10 mouse cellular contexts compared by ENCODE assay signal in the genomic region with DNA sequence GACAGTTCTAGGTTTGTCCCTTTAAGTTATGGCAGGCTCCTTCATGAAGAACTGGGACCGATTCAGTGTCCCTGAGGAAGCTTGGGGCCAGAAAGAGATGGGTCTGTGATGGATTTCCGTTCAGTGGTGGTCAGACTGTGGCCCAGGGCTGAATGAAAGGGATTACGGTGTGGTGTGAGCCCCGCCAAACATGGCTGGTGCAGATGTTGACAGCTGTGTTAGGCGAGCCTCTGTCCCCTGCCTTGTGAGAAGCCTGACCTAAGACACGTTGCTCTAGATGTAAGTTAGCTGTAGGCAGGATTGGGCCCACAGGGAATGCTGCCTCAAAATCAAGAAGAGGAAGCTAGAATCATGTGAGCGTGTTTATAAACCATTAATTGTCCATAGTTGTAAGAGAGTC. TPM values are rescaled to one million over a fixed set of nuclear protein-coding genes. Genes with fewer than 3 reads are reported as not detected.
DNase-seq lines count a peak whose midpoint lies in the region; ATAC-seq and TF ChIP-seq lines count a peak whose summit lies in the region.
"Had no signal": no experiment of that assay in that cellular context is flagged by ENCODE, and none has a peak within 500 bp of the region (broad histone marks: within the 10 kb centered on the region; RNA-seq: fewer than 3 reads in every experiment).

No protein-coding gene starts in this region.

- peak overlapping the region; percentile 98 for H3K4me2 ChIP-seq in kidney, embryonic 16.5 days (replicated peaks; ENCODE audit: low read depth, low read length)
- no peak overlapping the region for H3K4me2 ChIP-seq in kidney, embryonic 14.5 days (replicated peaks; ENCODE audit: low read depth, low read length)
- H3K4me2 ChIP-seq in liver, embryonic 14.5 days (ENCODE audit: low read depth) = peak overlapping the region; percentile 61

- H3K36me3 ChIP-seq in kidney, embryonic 16.5 days (ENCODE audit: insufficient read depth, low read length) = no peaks in the 10 kb centered on the region; the same call in 1 of the 2 replicates
- H3K36me3 ChIP-seq in kidney, embryonic 14.5 days (ENCODE audit: control insufficient read depth, insufficient read depth, low read length) = no peaks in the 10 kb centered on the region
- no peaks in the 10 kb centered on the region for H3K36me3 ChIP-seq in liver, embryonic 14.5 days (replicated peaks; ENCODE audit: control insufficient read depth, insufficient read depth, low read depth)
- H3K36me3 ChIP-seq: midbrain, embryonic 12.5 days had no signal

- H3K9me3 ChIP-seq in kidney, embryonic 16.5 days (ENCODE audit: low read length) = no peaks in the 10 kb centered on the region
- no peaks in the 10 kb centered on the region for H3K9me3 ChIP-seq in kidney, embryonic 14.5 days (ENCODE audit: control insufficient read depth, low read length)
- H3K9me3 ChIP-seq in liver, embryonic 14.5 days (ENCODE audit: control insufficient read depth, low read length) = no peaks in the 10 kb centered on the region
- H3K9me3 ChIP-seq: midbrain, embryonic 12.5 days had no signal

- TF ChIP-seq CTCF in liver, embryonic 14.5 days (IDR thresholded peaks at IDR 0.05; ENCODE audit: low read depth) = no peak

- no peak for TF ChIP-seq EP300 in liver, embryonic 14.5 days (IDR thresholded peaks at IDR 0.05; ENCODE audit: low read depth)

- H3K27ac ChIP-seq in kidney, embryonic 16.5 days (ENCODE audit: low read length) = no peak overlapping the region
- H3K27ac ChIP-seq in kidney, embryonic 14.5 days (ENCODE audit: low read depth, low read length) = no peak overlapping the region
- H3K27ac ChIP-seq in brown adipose tissue, adult 24 weeks (replicated peaks; ENCODE audit: low read depth, low read length) = peak overlapping the region; percentile 46; the same call in 1 of the 2 replicates
- H3K27ac ChIP-seq in liver, embryonic 14.5 days = no peak overlapping the region
- H3K27ac ChIP-seq: midbrain, embryonic 12.5 days had no signal

- DNase-seq in B cell, adult 2 months = peak; percentile 46 to 52
- no peak for DNase-seq in liver, embryonic 14.5 days (ENCODE audit: low read depth in 3 of 3, low spot score in 3 of 3)
- DNase-seq in right cerebral cortex, postnatal 36 days (ENCODE audit: low spot score in 2 of 2) = no peak
- DNase-seq in urinary bladder, postnatal 10 days (ENCODE audit: low spot score) = no peak
- DNase-seq: layer of hippocampus, postnatal 36 days; thymus, postnatal 14 days had no signal

- no peak overlapping the region for H3K9ac ChIP-seq in kidney, embryonic 16.5 days (replicated peaks; ENCODE audit: low read length)
- no peak overlapping the region for H3K9ac ChIP-seq in kidney, embryonic 14.5 days (ENCODE audit: low read depth, low read length)
- H3K9ac ChIP-seq in liver, embryonic 14.5 days (replicated peaks) = no peak overlapping the region

- peaks cover 11% of the 10 kb centered on the region for H3K4me1 ChIP-seq in kidney, embryonic 16.5 days (ENCODE audit: insufficient read depth, low read length)
- no peaks in the 10 kb centered on the region for H3K4me1 ChIP-seq in kidney, embryonic 14.5 days (ENCODE audit: control insufficient read depth, insufficient read depth, low read length)
- H3K4me1 ChIP-seq in brown adipose tissue, adult 24 weeks (ENCODE audit: control insufficient read depth, insufficient read depth, insufficient read length, low read length) = peaks cover 2% of the 10 kb centered on the region; the same call in 1 of the 2 replicates
- no peaks in the 10 kb centered on the region for H3K4me1 ChIP-seq in liver, embryonic 14.5 days (replicated peaks; ENCODE audit: control insufficient read depth in 2 of 2, insufficient read depth in 2 of 2, low read length in 1 of 2)

- ATAC-seq in kidney, embryonic 16.5 days (ENCODE audit: low FRiP score, low TSS enrichment) = no peak
- no peak for ATAC-seq in kidney, embryonic 14.5 days (ENCODE audit: low FRiP score, low TSS enrichment)
- ATAC-seq in liver, embryonic 14.5 days (ENCODE audit: insufficient read depth) = no peak

- H3K27me3 ChIP-seq in kidney, embryonic 16.5 days (ENCODE audit: insufficient read depth, low read length) = peaks cover 36% of the 10 kb centered on the region
- H3K27me3 ChIP-seq in kidney, embryonic 14.5 days (ENCODE audit: control insufficient read depth, insufficient read depth, low read length) = peaks cover 21% of the 10 kb centered on the region
- peaks cover 20% of the 10 kb centered on the region for H3K27me3 ChIP-seq in liver, embryonic 14.5 days (ENCODE audit: control insufficient read depth, insufficient read depth, low read length)

- 57% methylated on average over 7 of the region's 7 CpGs for WGBS in kidney, embryonic 16.5 days
- WGBS in kidney, embryonic 14.5 days = 58% methylated on average over 7 of the region's 7 CpGs
- WGBS in liver, embryonic 14.5 days (ENCODE audit: insufficient replicate concordance) = 44% methylated on average over 7 of the region's 7 CpGs

- H3K4me3 ChIP-seq in kidney, embryonic 16.5 days (ENCODE audit: low read length) = peak overlapping the region; percentile 58; the same call in 1 of the 2 replicates
- H3K4me3 ChIP-seq in kidney, embryonic 14.5 days (ENCODE audit: low read length) = no peak overlapping the region
- peak overlapping the region; percentile 47 for H3K4me3 ChIP-seq in brown adipose tissue, adult 24 weeks (ENCODE audit: insufficient read depth, low read depth, low read length)
- peak overlapping the region; percentile 16 to 44; a peak in 3 of 4 replicates for H3K4me3 ChIP-seq in liver, embryonic 14.5 days (ENCODE audit: insufficient read depth in 1 of 2, low read depth in 2 of 2, low read length in 2 of 2)

RNA-seq across cellular contexts. Expression of a gene that starts 1.0 kb away (rescaled TPM):
- polyA plus RNA-seq in kidney, embryonic 16.5 days (2015; fragmentation: Nextera tagmentation; extraction: Ambion mirVana) = 10.0 and 10.9 TPM in 2 replicates
- 5.6 and 5.7 TPM in 2 replicates for polyA plus RNA-seq in kidney, embryonic 14.5 days (2014; fragmentation: Nextera tagmentation; extraction: Ambion mirVana)
- polyA plus RNA-seq in brown adipose tissue, adult 24 weeks (2012; ENCODE audit: insufficient read depth, insufficient read length, missing spikeins) = 2.3 and 4.2 TPM in 2 replicates
- 3.3 and 4.2 TPM in 2 replicates for polyA plus RNA-seq in liver, embryonic 14.5 days (2012; rRNA removed)
- polyA plus RNA-seq in liver, embryonic 14.5 days (2014; fragmentation: Nextera tagmentation; extraction: Ambion mirVana) = 7.2 and 8.9 TPM in 2 replicates

Comparison
In these comparisons a context has a peak if more than half of its experiments do, and no peak if none do; other contexts are left out.
1. DNase-seq: peak in B cell, adult 2 months (2 of 2); none in liver, embryonic 14.5 days (0 of 3), right cerebral cortex, postnatal 36 days (0 of 2) and urinary bladder, postnatal 10 days (single experiment).